Mouse (Mus musculus) limb, embryonic 14.5 days (tissue): ENCODE data around the gene Prkn. TPM values are rescaled to one million over a fixed set of nuclear protein-coding genes. Genes with fewer than 3 reads are reported as not detected.

Experiments
- ATAC-seq: fragments of 200-750 bp; cut with Nextera tagmentation; 2 replicates; pipeline ENCODE4 v1.8.0; 2017; ENCODE audit warnings: low read depth, moderate number of reproducible peaks, moderate TSS enrichment; ENCODE audit not compliant: low FRiP score
- DNase-seq: peaks from one replicate; pipeline ENCODE4 v3.0.0-alpha.2; 2015; ENCODE audit warnings: low spot score
- H3K27ac ChIP-seq: fragments of 300-500 bp; sonication (generic); replicated peaks from 2 replicates; pipeline ENCODE4 v1.5.1; 2014; ENCODE audit warnings: low read depth, mild to moderate bottlenecking, low read length, moderate library complexity, mixed read lengths
- H3K27me3 ChIP-seq: fragments of 300-500 bp; sonication (generic); 2 replicates; pipeline ENCODE4 v1.6.1; 2014; ENCODE audit warnings: low read length, mixed read lengths; ENCODE audit not compliant: control insufficient read depth, insufficient read depth
- H3K36me3 ChIP-seq: fragments of 300-500 bp; sonication (generic); 2 replicates; pipeline ENCODE4 v1.6.1; 2014; ENCODE audit warnings: mild to moderate bottlenecking, low read length, moderate library complexity, mixed read lengths; ENCODE audit not compliant: control insufficient read depth, insufficient read depth
- H3K4me1 ChIP-seq: fragments of 300-500 bp; sonication (generic); 2 replicates; pipeline ENCODE4 v1.6.1; 2014; ENCODE audit warnings: antibody characterized with exemption, low read length, mixed read lengths; ENCODE audit not compliant: control insufficient read depth, insufficient read depth
- H3K4me2 ChIP-seq: fragments of 300-500 bp; sonication (generic); replicated peaks from 2 replicates; pipeline ENCODE4 v1.6.1; 2014; ENCODE audit warnings: low read depth, mild to moderate bottlenecking, low read length, moderate library complexity; ENCODE audit not compliant: severe bottlenecking
- H3K4me3 ChIP-seq: fragments of 300-500 bp; sonication (generic); replicated peaks from 2 replicates; pipeline ENCODE4 v1.5.1; 2014; ENCODE audit warnings: low read length
- H3K9ac ChIP-seq: fragments of 300-500 bp; sonication (generic); 2 replicates; pipeline ENCODE4 v1.6.1; 2014; ENCODE audit warnings: mild to moderate bottlenecking, low read depth, low read length, moderate library complexity; ENCODE audit not compliant: severe bottlenecking
- H3K9me3 ChIP-seq: fragments of 300-500 bp; sonication (generic); 2 replicates; pipeline ENCODE4 v1.6.1; 2016; ENCODE audit warnings: low read length; ENCODE audit not compliant: control insufficient read depth
- POLR2A ChIP-seq: fragments of 200-500 bp; IDR thresholded peaks from 2 replicates; pipeline ENCODE4 v1.8.0; 2012; ENCODE audit warnings: inconsistent platforms, mild to moderate bottlenecking, moderate library complexity, borderline replicate concordance; ENCODE audit not compliant: insufficient read depth, insufficient read length; ENCODE audit errors: extremely low read depth
- WGBS: fragments of 180-500 bp; shearing (Covaris S2); extraction: QIAGEN DNeasy Blood & Tissue Kit; methylation state at CpG from one replicate; pipeline ENCODE4 v1.1.7; 2014; 5-methylcytosine and 5-hydroxymethylcytosine counted together
- polyA plus RNA-seq, 2 experiments: library from polyadenylated mRNA; depleted of rRNA in 1 of 2; stranded (reverse) in 1 of 2; unstranded in 1 of 2; fragments of >200 nt; fragmentation: Nextera tagmentation in 1 of 2; extraction: Ambion mirVana in 1 of 2; gene quantifications; 2 replicates each; pipeline versions ENCODE4 v1.2.1 to v1.2.3; 2012 to 2014

The Prkn gene
- polyA plus RNA-seq, 2 experiments: 2.3 to 2.7 TPM

DNA sequence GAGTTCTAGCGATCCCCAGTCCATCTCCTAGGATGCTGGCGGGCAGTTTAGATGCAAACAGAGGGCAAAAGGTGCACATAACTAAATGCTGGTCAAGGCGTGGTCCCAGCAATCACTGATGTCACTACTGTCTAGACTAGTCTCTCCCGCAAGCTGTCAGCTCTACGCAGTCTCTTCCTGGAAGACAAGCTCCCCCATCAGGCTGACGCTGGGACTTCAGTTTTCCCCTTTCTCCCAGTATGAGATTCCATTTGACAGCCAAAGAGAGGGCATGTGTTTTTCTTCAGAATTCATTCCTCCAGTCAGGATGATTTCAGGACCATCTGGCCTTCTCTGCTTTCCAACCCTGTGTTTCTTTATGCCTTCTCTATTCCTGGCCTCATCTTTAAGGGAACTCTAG is 1062.8 kb downstream of the Prkn start:
- Histone ChIP-seq H3K4me2 (no peak overlapping the region), H3K27ac (no peak overlapping the region), H3K4me3 (no peak overlapping the region), H3K4me1 (no peaks in the 10 kb centered on the region), H3K9me3 (no peaks in the 10 kb centered on the region), H3K27me3 (no peaks in the 10 kb centered on the region), H3K9ac (no peak overlapping the region), H3K36me3 (no peaks in the 10 kb centered on the region)
- no peak for ATAC-seq
- DNase-seq: no peak
- 42% methylated on average over 6 of the region's 6 CpGs for WGBS
- no peak for TF ChIP-seq POLR2A

- no peaks in the 10 kb centered on the region for H3K4me1 ChIP-seq
- H3K27ac ChIP-seq: no peak overlapping the region
- no peak for ATAC-seq
- TF ChIP-seq POLR2A: no peak
- H3K4me2 ChIP-seq: no peak overlapping the region
- WGBS: 68% methylated on average over 8 of the region's 8 CpGs
- DNase-seq: no peak
- peaks cover 3% of the 10 kb centered on the region; the same call in 1 of the 2 replicates for H3K27me3 ChIP-seq
- no peak overlapping the region for H3K9ac ChIP-seq
- H3K36me3 ChIP-seq: no peaks in the 10 kb centered on the region
- H3K4me3 ChIP-seq: no peak overlapping the region
- H3K9me3 ChIP-seq: no peaks in the 10 kb centered on the region
Measured at GRCm38 (mm10) chr17:11910668-11911398, 1070.6 kb downstream of the Prkn start.

DNA sequence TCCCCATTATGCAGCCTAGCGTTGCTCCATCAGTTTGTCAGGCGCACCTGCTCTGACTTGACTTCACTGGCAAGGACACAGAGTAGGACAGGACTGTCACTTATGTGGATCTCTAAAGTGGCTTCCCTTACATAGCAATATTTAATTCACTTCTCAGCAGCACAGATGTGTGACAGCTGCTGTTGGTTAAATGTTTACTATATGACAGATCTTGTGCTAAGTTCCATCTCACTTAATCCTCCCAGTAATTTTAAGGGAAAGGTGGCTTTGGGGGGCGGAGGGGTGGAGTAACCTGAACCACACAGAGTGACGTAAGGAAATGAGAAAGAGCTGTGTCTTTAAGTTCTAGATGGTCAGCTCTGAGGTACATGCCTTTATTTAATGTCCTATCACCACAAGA is 1072.0 kb downstream of the Prkn start:
- peaks cover 3% of the 10 kb centered on the region; the same call in 1 of the 2 replicates for H3K27me3 ChIP-seq
- no peaks in the 10 kb centered on the region for H3K9me3 ChIP-seq
- no peak for TF ChIP-seq POLR2A
- DNase-seq (no peak), ATAC-seq (no peak)
- no peaks in the 10 kb centered on the region for H3K4me1 ChIP-seq
- H3K36me3 ChIP-seq: no peaks in the 10 kb centered on the region
- H3K27ac ChIP-seq: no peak overlapping the region
- no peak overlapping the region for H3K9ac ChIP-seq
- H3K4me3 ChIP-seq: no peak overlapping the region
- H3K4me2 ChIP-seq: no peak overlapping the region
- WGBS: 63% methylated on average over 4 of the region's 4 CpGs

DNA sequence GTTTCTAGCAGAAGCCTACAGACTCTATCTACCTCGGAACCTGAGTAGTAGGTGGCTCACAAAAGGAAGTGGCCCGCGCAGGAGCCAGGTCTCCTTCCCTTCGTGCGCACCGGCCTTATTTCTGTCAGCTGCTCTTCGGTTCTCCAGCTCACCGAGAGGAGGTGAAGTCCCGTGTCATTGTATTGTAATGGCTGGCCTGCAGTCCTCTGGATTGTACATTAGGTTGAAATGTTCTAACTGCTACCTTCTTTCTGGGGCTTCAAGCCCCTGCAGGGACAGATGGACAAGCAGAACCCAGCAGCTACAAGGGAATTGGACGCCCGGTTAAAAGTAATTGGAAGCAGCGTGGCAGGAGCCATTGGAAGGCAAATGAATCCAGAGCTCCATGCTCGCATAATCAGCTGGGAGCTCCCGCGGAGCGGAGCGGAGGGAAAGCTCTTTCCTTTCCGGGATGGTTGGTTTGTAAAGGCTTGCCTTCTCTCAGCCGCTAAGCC is 1072.7 kb downstream of the Prkn start:
- Histone ChIP-seq H3K27ac (no peak overlapping the region), H3K9me3 (no peaks in the 10 kb centered on the region), H3K4me1 (no peaks in the 10 kb centered on the region), H3K4me2 (peak overlapping the region; percentile 49), H3K27me3 (peaks cover 3% of the 10 kb centered on the region; the same call in 1 of the 2 replicates), H3K9ac (0 out of 2 replicates have a peak overlapping the region, but pooled peaks have one; percentile 2), H3K4me3 (peak overlapping the region; percentile 21), H3K36me3 (no peaks in the 10 kb centered on the region)
- ATAC-seq: no peak
- no peak for TF ChIP-seq POLR2A
- 1% methylated on average over 19 of the region's 19 CpGs for WGBS
- peak; percentile 29 for DNase-seq

- WGBS: 12% methylated on average over 8 of the region's 8 CpGs
- no peak for TF ChIP-seq POLR2A
- Histone ChIP-seq H3K9me3 (no peaks in the 10 kb centered on the region), H3K27ac (no peak overlapping the region), H3K27me3 (peaks cover 3% of the 10 kb centered on the region; the same call in 1 of the 2 replicates), H3K4me1 (no peaks in the 10 kb centered on the region), H3K9ac (no peak overlapping the region), H3K4me3 (0 out of 2 replicates have a peak overlapping the region, but pooled peaks have one; percentile 21), H3K36me3 (no peaks in the 10 kb centered on the region), H3K4me2 (peak overlapping the region; percentile 49; the same call in 1 of the 2 replicates)
- DNase-seq: no peak
- ATAC-seq: no peak
Measured at GRCm38 (mm10) chr17:11913620-11914019, 1073.4 kb downstream of the Prkn start.
